Mouse (Mus musculus) heart, embryonic 14.5 days (tissue): ENCODE measurements at regions not wholly inside any gene's neighbourhood (a gene's known extent, or its start where the extent isn't known, plus 50 kb on each side); places are given as distances from the start of the nearest gene placed in this dataset.

Source experiments
- ATAC-seq: fragments of 200-750 bp; cut with Nextera tagmentation; 2 replicates; pipeline ENCODE4 v1.8.0; 2017; ENCODE audit warnings: low read depth, moderate TSS enrichment; ENCODE audit not compliant: insufficient number of reproducible peaks, insufficient read depth, low FRiP score
- H3K27ac ChIP-seq, 2 experiments: fragments of 200-500 bp in 1 of 2; fragments of 300-500 bp in 1 of 2; sonication (generic) in 1 of 2; replicated peaks in 1 of 2; 2 replicates each; pipeline ENCODE4 v1.5.1; 2012 to 2014; ENCODE audit warnings: low read depth in 2 of 2, low read length in 2 of 2, control low read depth in 1 of 2, mild to moderate bottlenecking in 1 of 2, mixed read lengths in 1 of 2; ENCODE audit not compliant: control insufficient read depth in 1 of 2, insufficient read depth in 1 of 2
- H3K27me3 ChIP-seq: fragments of 300-500 bp; sonication (generic); 2 replicates; pipeline ENCODE4 v1.6.1; 2014; ENCODE audit warnings: mild to moderate bottlenecking, low read length, control low read depth; ENCODE audit not compliant: control insufficient read depth, insufficient read depth
- H3K36me3 ChIP-seq: fragments of 300-500 bp; sonication (generic); 2 replicates; pipeline ENCODE4 v1.6.1; 2014; ENCODE audit warnings: mild to moderate bottlenecking, control low read depth, low read length, mixed read lengths; ENCODE audit not compliant: control insufficient read depth, insufficient read depth
- H3K4me1 ChIP-seq, 2 experiments: fragments of 200-500 bp in 1 of 2; fragments of 300-500 bp in 1 of 2; sonication (generic) in 1 of 2; 2 replicates each; pipeline ENCODE4 v1.6.1; 2012 to 2014; ENCODE audit warnings: low read length in 2 of 2, control low read depth in 1 of 2, mixed read lengths in 1 of 2; ENCODE audit not compliant: control insufficient read depth in 2 of 2, insufficient read depth in 2 of 2
- H3K4me2 ChIP-seq: fragments of 300-500 bp; sonication (generic); 2 replicates; pipeline ENCODE4 v1.6.1; 2014; ENCODE audit warnings: mild to moderate bottlenecking, low read length
- H3K4me3 ChIP-seq, 2 experiments: fragments of 200-500 bp in 1 of 2; fragments of 300-500 bp in 1 of 2; sonication (generic) in 1 of 2; 2 replicates each; pipeline ENCODE4 v1.5.1; 2012 to 2014; ENCODE audit warnings: low read length in 2 of 2, mild to moderate bottlenecking in 2 of 2, control low read depth in 1 of 2, low read depth in 1 of 2, moderate library complexity in 1 of 2; ENCODE audit not compliant: control insufficient read depth in 1 of 2, insufficient read depth in 1 of 2
- H3K9ac ChIP-seq: fragments of 300-500 bp; sonication (generic); 2 replicates; pipeline ENCODE4 v1.6.1; 2014; ENCODE audit warnings: mild to moderate bottlenecking, low read length
- H3K9me3 ChIP-seq: fragments of 300-500 bp; sonication (generic); 2 replicates; pipeline ENCODE4 v1.6.1; 2016; ENCODE audit warnings: low read length, control low read depth; ENCODE audit not compliant: control insufficient read depth
- WGBS: fragments of 180-500 bp; shearing (Covaris S2); extraction: QIAGEN DNeasy Blood & Tissue Kit; methylation state at CpG from one replicate; pipeline ENCODE4 v1.1.7; 2014; 5-methylcytosine and 5-hydroxymethylcytosine counted together

GRCm38 (mm10) chr6:148515105-148515504, 70.9 kb upstream of the Tmtc1 start:
- Histone ChIP-seq H3K4me2 (no peak overlapping the region), H3K4me3 (no peak overlapping the region), H3K9ac (no peak overlapping the region), H3K36me3 (no peaks in the 10 kb centered on the region), H3K27me3 (no peaks in the 10 kb centered on the region), H3K27ac (no peak overlapping the region), H3K9me3 (no peaks in the 10 kb centered on the region), H3K4me1 (peaks cover 6 to 16% of the 10 kb centered on the region in 2 experiments)
- WGBS, result 88% methylated on average over 6 of the region's 6 CpGs
- ATAC-seq, result no peak

GRCm38 (mm10) chr6:148514645-148515044, 70.5 kb upstream of the Tmtc1 start:
- WGBS, result 70% methylated on average over 1 of the region's 1 CpGs
- H3K4me1 ChIP-seq, result peaks cover 6 to 16% of the 10 kb centered on the region in 2 experiments
- H3K9ac ChIP-seq, result no peak overlapping the region
- no peaks in the 10 kb centered on the region for H3K36me3 ChIP-seq
- H3K9me3 ChIP-seq, result no peaks in the 10 kb centered on the region
- H3K4me3 ChIP-seq, result no peak overlapping the region
- no peak for ATAC-seq
- H3K27ac ChIP-seq, result no peak overlapping the region
- H3K27me3 ChIP-seq, result no peaks in the 10 kb centered on the region
- no peak overlapping the region for H3K4me2 ChIP-seq

- Histone ChIP-seq H3K27ac (no peak overlapping the region), H3K4me1 (peaks cover 6 to 16% of the 10 kb centered on the region in 2 experiments), H3K4me3 (no peak overlapping the region), H3K4me2 (no peak overlapping the region), H3K27me3 (no peaks in the 10 kb centered on the region), H3K9ac (no peak overlapping the region), H3K36me3 (no peaks in the 10 kb centered on the region), H3K9me3 (no peaks in the 10 kb centered on the region)
- no peak for ATAC-seq
- 57% methylated on average over 6 of the region's 6 CpGs for WGBS
Measured at GRCm38 (mm10) chr6:148514124-148514523, 69.9 kb upstream of the Tmtc1 start.

GRCm38 (mm10) chr6:148513134-148513533, 68.9 kb upstream of the Tmtc1 start:
- Histone ChIP-seq H3K4me1 (peaks cover 6 to 16% of the 10 kb centered on the region in 2 experiments), H3K4me3 (no peak overlapping the region), H3K9ac (no peak overlapping the region), H3K27ac (peak overlapping the region; percentile 12 to 49; a peak in 3 of 4 replicates), H3K27me3 (no peaks in the 10 kb centered on the region), H3K4me2 (no peak overlapping the region), H3K9me3 (no peaks in the 10 kb centered on the region), H3K36me3 (no peaks in the 10 kb centered on the region)
- 0 out of 2 replicates have a peak, but pooled peaks have one; percentile 17 for ATAC-seq
- 13% methylated on average over 2 of the region's 2 CpGs for WGBS

GRCm38 (mm10) chr6:148505325-148505724, 61.1 kb upstream of the Tmtc1 start:
- no peak overlapping the region for H3K27ac ChIP-seq
- no peak overlapping the region for H3K9ac ChIP-seq
- H3K4me3 ChIP-seq, result no peak overlapping the region
- peaks cover 5 to 14% of the 10 kb centered on the region in 2 experiments for H3K4me1 ChIP-seq
- H3K27me3 ChIP-seq, result no peaks in the 10 kb centered on the region
- no peak overlapping the region for H3K4me2 ChIP-seq
- no peaks in the 10 kb centered on the region for H3K9me3 ChIP-seq
- H3K36me3 ChIP-seq, result no peaks in the 10 kb centered on the region
- ATAC-seq, result no peak
- 81% methylated on average over 2 of the region's 2 CpGs for WGBS

- Histone ChIP-seq H3K27me3 (no peaks in the 10 kb centered on the region), H3K36me3 (no peaks in the 10 kb centered on the region), H3K4me1 (peaks cover 10 to 24% of the 10 kb centered on the region in 2 experiments), H3K27ac (peak overlapping the region; percentile 87 to 97), H3K9me3 (no peaks in the 10 kb centered on the region), H3K4me2 (peak overlapping the region; percentile 9), H3K4me3 (no peak overlapping the region), H3K9ac (no peak overlapping the region)
- 13% methylated on average over 9 of the region's 9 CpGs for WGBS
- peak; percentile 66; the same call in 1 of the 2 replicates for ATAC-seq
Measured at GRCm38 (mm10) chr6:148500251-148501179, 56.3 kb upstream of the Tmtc1 start.
